Mouse (Mus musculus) lung, adult 18-20 months (tissue): ENCODE results near the gene Hmgb2.

Source experiments
- DNase-seq, 2 experiments: peaks; one replicate each; pipeline ENCODE4 v3.0.0; 2022; ENCODE audit warnings: mixed read lengths in 2 of 2

The Hmgb2 gene

DNA sequence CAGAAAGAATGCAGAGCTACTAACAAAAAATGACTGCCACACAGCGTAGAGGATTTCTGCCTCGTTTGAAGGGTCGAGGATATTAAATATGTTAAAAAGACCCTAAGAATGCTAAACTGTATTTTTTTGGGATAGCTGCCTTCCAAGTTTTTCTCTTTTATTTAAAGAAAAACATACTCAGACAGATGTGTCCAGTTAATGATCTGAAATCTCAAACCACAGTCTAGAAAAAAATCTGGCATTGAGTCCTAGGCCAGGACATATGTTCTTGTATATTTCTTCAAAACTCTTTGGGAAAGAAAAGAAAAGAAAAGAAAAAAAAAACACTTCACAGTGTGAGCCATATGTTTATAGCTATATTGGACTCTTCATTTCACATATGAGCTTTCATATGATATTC is 51.0 kb downstream of the Hmgb2 start:
- no peak for DNase-seq

DNA sequence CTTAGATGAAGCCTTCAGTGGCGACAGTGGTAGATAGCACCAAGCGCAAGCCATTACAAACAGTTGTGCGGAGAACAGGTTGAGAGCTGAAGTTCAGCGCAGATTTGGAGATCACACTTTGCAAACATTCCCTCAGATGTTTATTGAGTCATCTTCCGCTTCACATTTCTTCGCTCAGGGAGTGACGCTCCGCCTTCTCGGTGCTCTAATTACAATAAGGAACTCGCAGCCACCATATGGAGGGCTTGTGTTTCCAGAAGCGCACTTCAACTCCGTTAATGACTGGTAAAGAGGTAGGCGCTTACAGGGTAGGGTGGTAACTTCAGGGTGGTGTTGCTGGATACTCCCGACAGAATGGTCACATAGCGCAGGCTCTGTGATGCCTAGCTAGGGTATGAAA is 52.0 kb downstream of the Hmgb2 start:
- no peak for DNase-seq

- no peak for DNase-seq
Observed at GRCm38 (mm10) chr8:57565039-57565438, 53.3 kb downstream of the Hmgb2 start.
